In the genomic region with DNA sequence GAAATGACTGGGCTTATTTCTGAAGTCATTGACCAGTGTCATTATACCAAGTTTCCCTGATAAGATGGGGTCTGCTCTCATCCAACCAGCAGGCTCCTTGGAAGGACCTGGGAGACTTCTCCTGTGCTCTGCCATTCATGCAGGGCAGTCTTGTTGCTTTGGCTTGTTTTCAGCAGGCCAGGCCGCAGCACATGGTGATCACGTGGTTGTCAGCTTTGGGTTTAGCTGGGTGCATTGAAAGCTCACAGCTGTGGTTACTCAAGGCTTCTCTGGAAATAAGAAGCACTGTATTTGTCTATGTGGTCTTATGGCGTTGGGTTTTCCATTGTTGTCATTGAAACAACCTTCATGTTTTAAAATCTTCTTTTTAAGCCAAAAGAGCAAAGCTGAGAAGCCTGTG, we compare ENCODE assay signal across 21 mouse cellular contexts.
A peak's percentile ranks its signal among the peaks of the same experiment; 100 is the strongest.
DNase-seq lines count a peak whose midpoint lies in the region; ATAC-seq and TF ChIP-seq lines count a peak whose summit lies in the region.
"Had no signal": no experiment of that assay in that cellular context is flagged by ENCODE, and none has a peak within 500 bp of the region (broad histone marks: within the 10 kb centered on the region; RNA-seq: fewer than 3 reads in every experiment).

No protein-coding gene starts in this region.

- H3K4me2 ChIP-seq in forebrain, embryonic 13.5 days, result no peak overlapping the region
- no peak overlapping the region for H3K4me2 ChIP-seq in forebrain, embryonic 15.5 days (replicated peaks)
- no peak overlapping the region for H3K4me2 ChIP-seq in lung, embryonic 15.5 days
- H3K4me2 ChIP-seq: heart, embryonic 15.5 days; hindbrain, embryonic 15.5 days; liver, embryonic 15.5 days had no signal

- H3K36me3 ChIP-seq in forebrain, embryonic 13.5 days (ENCODE audit: poor library complexity, severe bottlenecking), result peaks cover 4% of the 10 kb centered on the region; the same call in 1 of the 2 replicates
- no peaks in the 10 kb centered on the region for H3K36me3 ChIP-seq in forebrain, embryonic 15.5 days
- no peaks in the 10 kb centered on the region for H3K36me3 ChIP-seq in lung, embryonic 15.5 days
- H3K36me3 ChIP-seq: heart, embryonic 15.5 days; limb, embryonic 10.5 days; liver, embryonic 15.5 days had no signal

- H3K9me3 ChIP-seq in forebrain, embryonic 13.5 days (replicated peaks), result no peaks in the 10 kb centered on the region
- no peaks in the 10 kb centered on the region for H3K9me3 ChIP-seq in forebrain, embryonic 15.5 days
- H3K9me3 ChIP-seq in lung, embryonic 15.5 days, result no peaks in the 10 kb centered on the region
- H3K9me3 ChIP-seq: heart, embryonic 15.5 days; hindbrain, embryonic 15.5 days; limb, embryonic 10.5 days; liver, embryonic 15.5 days had no signal

- peaks cover 74% of the 10 kb centered on the region for H3K27me3 ChIP-seq in forebrain, embryonic 13.5 days
- H3K27me3 ChIP-seq in forebrain, embryonic 15.5 days, result peaks cover 31% of the 10 kb centered on the region; the same call in 1 of the 2 replicates
- peaks cover 43% of the 10 kb centered on the region for H3K27me3 ChIP-seq in lung, embryonic 15.5 days
- H3K27me3 ChIP-seq: hindbrain, embryonic 15.5 days had no signal

- no peak for DNase-seq in lung, adult 18-20 months
- DNase-seq in brain, embryonic 14.5 days (ENCODE audit: low read depth), result peak; percentile 83
- peak; percentile 41 for DNase-seq in lung, postnatal 36 days
- DNase-seq in cerebellum, postnatal 36 days, result no peak
- no peak for DNase-seq in kidney, adult 11 months
- DNase-seq: adrenal gland, adult 8-10 months; cerebellum, adult 18-20 months; cerebellum, postnatal 14 days; heart, postnatal 36 days; kidney, adult 8-10 months; kidney, postnatal 10 days; liver; right cerebral cortex, postnatal 14 days; spleen, adult 18-20 months had no signal

- ATAC-seq in forebrain, embryonic 13.5 days, result peak; percentile 26; the same call in 1 of the 2 replicates
- ATAC-seq in forebrain, embryonic 15.5 days (replicated peaks), result no peak
- peak; percentile 28; the same call in 1 of the 2 replicates for ATAC-seq in lung, embryonic 15.5 days (ENCODE audit: borderline replicate concordance, extremely low read depth, low FRiP score, low TSS enrichment)

- WGBS in forebrain, embryonic 13.5 days, result 33% methylated on average over 3 of the region's 3 CpGs
- 38% methylated on average over 3 of the region's 3 CpGs for WGBS in forebrain, embryonic 15.5 days
- 32% methylated on average over 3 of the region's 3 CpGs for WGBS in lung, embryonic 15.5 days

- no peak overlapping the region for H3K9ac ChIP-seq in forebrain, embryonic 13.5 days
- H3K9ac ChIP-seq in forebrain, embryonic 15.5 days (replicated peaks), result no peak overlapping the region
- no peak overlapping the region for H3K9ac ChIP-seq in lung, embryonic 15.5 days
- H3K9ac ChIP-seq: heart, embryonic 15.5 days; hindbrain, embryonic 15.5 days; liver, embryonic 15.5 days had no signal

- no peak for TF ChIP-seq POLR2A in brain, embryonic 14.5 days (IDR thresholded peaks at IDR 0.05; ENCODE audit: borderline replicate concordance, extremely low read depth, insufficient read depth, insufficient read length, poor library complexity, severe bottlenecking)

- H3K4me1 ChIP-seq in forebrain, embryonic 13.5 days, result peaks cover 93% of the 10 kb centered on the region
- peaks cover 62% of the 10 kb centered on the region for H3K4me1 ChIP-seq in forebrain, embryonic 15.5 days
- H3K4me1 ChIP-seq in lung, embryonic 15.5 days, result peaks cover 16% of the 10 kb centered on the region
- H3K4me1 ChIP-seq: liver, embryonic 15.5 days had no signal

- no peak overlapping the region for H3K4me3 ChIP-seq in forebrain, embryonic 13.5 days
- H3K4me3 ChIP-seq in forebrain, embryonic 15.5 days, result no peak overlapping the region
- H3K4me3 ChIP-seq in lung, embryonic 15.5 days, result no peak overlapping the region
- H3K4me3 ChIP-seq: heart, embryonic 15.5 days; hindbrain, embryonic 15.5 days; limb, embryonic 10.5 days; liver, embryonic 15.5 days had no signal

- no peak for TF ChIP-seq CTCF in brain, embryonic 14.5 days (IDR thresholded peaks at IDR 0.05; ENCODE audit: borderline replicate concordance, extremely low read depth, insufficient read depth, insufficient read length)

- no peak overlapping the region for H3K27ac ChIP-seq in forebrain, embryonic 13.5 days
- no peak overlapping the region for H3K27ac ChIP-seq in forebrain, embryonic 15.5 days (replicated peaks)
- no peak overlapping the region for H3K27ac ChIP-seq in lung, embryonic 15.5 days
- H3K27ac ChIP-seq: heart, embryonic 15.5 days; hindbrain, embryonic 15.5 days; limb, embryonic 10.5 days; liver, embryonic 15.5 days had no signal

Comparison
In these comparisons a context has a peak if more than half of its experiments do, and no peak if none do; other contexts are left out.
1. DNase-seq: peak in brain, embryonic 14.5 days (single experiment) and lung, postnatal 36 days (single experiment); none in lung, adult 18-20 months (0 of 2), cerebellum, postnatal 36 days (0 of 2) and kidney, adult 11 months (single experiment).